Mouse (Mus musculus): ENCODE data around the gene Mfap2.

- TF ChIP-seq CTCF (IDR thresholded peaks at IDR 0.05; ENCODE audit: borderline replicate concordance, insufficient read depth, low read length) (no peak), POLR2A (IDR thresholded peaks at IDR 0.05; ENCODE audit: low read depth, low read length) (no peak)
Measured at GRCm38 (mm10) chr4:141056970-141057369, 46.8 kb downstream of the Mfap2 start.

Measured in embryonic fibroblast, embryonic 13.5 days (primary cell).